Mouse (Mus musculus) cortical plate, adult 2 months (tissue): ENCODE results near the gene Nanos3. TPM values are rescaled to one million over a fixed set of nuclear protein-coding genes. Genes with fewer than 3 reads are reported as not detected.

Experiments used
- H3K27ac ChIP-seq: fragments of 200-500 bp; 2 replicates; pipeline ENCODE4 v1.5.1; 2012; ENCODE audit warnings: low read length, control low read depth, inconsistent platforms; ENCODE audit not compliant: insufficient read depth
- H3K4me1 ChIP-seq: fragments of 200-500 bp; 2 replicates; pipeline ENCODE4 v1.6.1; 2011; ENCODE audit warnings: low read length; ENCODE audit not compliant: control insufficient read depth, insufficient read depth
- H3K4me3 ChIP-seq: fragments of 200-500 bp; 2 replicates; pipeline ENCODE4 v1.5.1; 2011; ENCODE audit warnings: mild to moderate bottlenecking, low read length, control low read depth; ENCODE audit not compliant: insufficient read depth
- CTCF ChIP-seq: fragments of 200-500 bp; IDR thresholded peaks from 2 replicates; pipeline ENCODE4 v1.5.1; 2011; ENCODE audit warnings: mild to moderate bottlenecking, control low read depth, low read length; ENCODE audit not compliant: insufficient read depth; ENCODE audit errors: extremely low read depth
- POLR2A ChIP-seq: fragments of 200-500 bp; IDR thresholded peaks from 2 replicates; pipeline ENCODE4 v1.6.1; 2011; ENCODE audit warnings: mild to moderate bottlenecking, low read length, control low read depth; ENCODE audit not compliant: insufficient read depth; ENCODE audit errors: extremely low read depth
- polyA plus RNA-seq: library from polyadenylated mRNA; depleted of rRNA; stranded (reverse); fragments of >200 nt; gene quantifications from 2 replicates; pipeline ENCODE4 v1.2.3, GENCODE M21; 2012

Nanos3 gene
- polyA plus RNA-seq, 1 experiment = 1.8 TPM

DNA sequence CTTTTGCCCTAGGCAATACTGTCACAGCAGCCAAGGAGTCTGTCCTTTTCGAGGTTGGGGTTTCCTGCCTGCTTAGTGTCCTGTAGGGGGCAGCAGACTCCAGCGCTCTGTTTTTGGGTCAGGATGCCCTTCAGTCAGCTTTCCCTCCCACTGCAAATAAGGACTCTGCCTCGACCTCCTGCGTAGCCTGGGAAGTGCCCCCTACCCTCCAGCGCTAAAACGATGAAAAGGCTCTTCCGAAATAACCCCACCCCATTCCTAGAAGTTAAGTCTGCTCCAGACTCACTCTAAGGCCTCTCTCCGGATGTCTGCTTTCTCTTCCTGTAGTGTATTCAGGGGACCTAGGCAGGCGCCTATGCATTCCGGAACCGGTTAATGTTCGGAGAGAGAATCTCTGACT lies 1.5 kb upstream of the Nanos3 start:
- H3K27ac ChIP-seq = no peak overlapping the region
- peak; percentile 94 for TF ChIP-seq CTCF
- TF ChIP-seq POLR2A = no peak
- peak overlapping the region; percentile 8; the same call in 1 of the 2 replicates for H3K4me3 ChIP-seq
- no peaks in the 10 kb centered on the region; the same call in 1 of the 2 replicates for H3K4me1 ChIP-seq

DNA sequence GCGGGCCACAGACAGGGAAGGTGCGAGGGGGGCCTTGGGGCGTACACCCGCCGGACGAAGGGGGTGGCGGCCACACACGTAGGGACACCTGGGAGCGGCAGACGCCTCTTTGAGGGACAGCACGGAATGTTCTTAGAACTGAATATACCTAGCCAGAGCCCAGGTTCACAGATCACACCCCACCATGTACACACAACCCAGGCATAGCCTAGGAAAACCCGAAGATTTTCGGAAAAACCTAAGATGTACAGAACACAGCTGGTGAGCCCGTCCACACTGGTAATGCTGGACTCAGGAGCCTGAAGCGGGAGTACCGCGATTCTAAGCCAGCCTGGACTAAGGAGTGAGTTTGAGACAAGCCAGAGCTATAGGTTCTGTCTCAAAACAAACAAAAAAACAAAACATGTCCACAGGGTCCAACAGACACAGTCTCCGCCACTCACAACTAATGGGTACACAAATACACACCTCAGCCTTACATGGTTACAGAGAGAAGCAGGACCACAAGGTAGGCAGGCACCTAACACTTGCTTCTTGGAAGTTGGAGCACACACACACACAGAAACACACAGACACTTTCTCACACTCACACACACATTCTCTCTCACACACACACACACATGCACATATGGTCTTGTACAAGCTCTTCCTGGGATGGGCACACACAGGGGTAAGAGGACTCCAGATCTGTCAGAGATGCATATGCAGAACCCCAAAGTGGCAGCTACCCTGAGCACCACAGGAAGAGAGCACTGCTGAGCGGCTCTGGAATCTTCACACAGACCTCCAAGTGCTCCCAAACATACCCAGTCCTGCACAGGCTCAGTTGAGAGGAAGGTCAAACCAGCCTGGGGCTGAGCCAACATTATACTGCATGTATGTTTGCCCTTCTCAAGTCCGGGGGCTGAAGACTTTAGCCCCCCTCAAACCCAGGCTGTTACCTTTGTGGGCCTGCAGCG lies 653 bp downstream of the Nanos3 start:
- peaks cover 2% of the 10 kb centered on the region for H3K4me1 ChIP-seq
- no peak for TF ChIP-seq POLR2A

DNA sequence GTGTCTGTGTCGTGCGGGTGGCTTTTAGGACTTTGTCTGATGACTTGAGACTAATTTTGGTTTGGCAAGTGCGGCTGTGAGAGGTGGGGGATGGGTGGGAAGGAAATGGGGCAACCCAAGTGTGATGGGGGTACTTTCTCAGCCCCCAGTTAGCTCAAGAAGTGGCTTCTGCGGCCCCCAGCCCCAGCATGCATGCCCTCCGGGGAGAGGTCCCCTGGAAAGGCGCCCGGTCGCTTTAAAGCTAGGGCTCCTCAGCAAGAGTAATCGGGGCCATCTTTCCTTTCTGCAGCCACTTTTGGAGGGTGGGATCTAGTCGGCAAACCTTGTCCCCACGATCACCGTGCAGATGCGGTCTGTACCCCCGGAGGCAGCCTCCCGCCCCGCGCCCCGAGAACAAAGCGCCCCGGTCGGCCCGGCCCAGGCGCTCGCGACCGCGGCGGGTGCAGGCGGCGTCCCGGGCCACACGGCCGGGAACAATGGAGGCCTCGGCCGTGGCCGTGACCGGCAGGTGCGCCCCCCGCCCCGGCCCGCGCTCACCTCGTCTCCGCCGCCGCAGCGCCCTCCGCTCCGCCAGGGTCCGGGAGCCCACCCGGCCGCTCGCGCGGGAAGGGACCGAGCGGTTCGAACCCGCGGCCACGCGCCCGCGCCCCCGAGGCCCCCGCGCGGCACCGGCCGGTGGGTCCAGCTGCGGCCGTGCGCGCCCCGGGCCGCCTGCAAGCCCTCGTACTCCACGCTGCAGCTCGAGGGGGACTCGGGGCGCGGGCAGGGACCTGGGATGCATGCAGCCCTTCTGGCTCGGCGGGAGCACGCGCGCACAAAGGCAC lies 1.5 kb downstream of the Nanos3 start:
- TF ChIP-seq CTCF (no peak), POLR2A (no peak)
- Histone ChIP-seq H3K4me3 (peak overlapping the region; percentile 60), H3K4me1 (peaks cover 2% of the 10 kb centered on the region), H3K27ac (no peak overlapping the region)

More for the DNA sequence above, 653 bp downstream of the Nanos3 start:
- Histone ChIP-seq H3K4me3 (peak overlapping the region; percentile 60), H3K27ac (no peak overlapping the region)

DNA sequence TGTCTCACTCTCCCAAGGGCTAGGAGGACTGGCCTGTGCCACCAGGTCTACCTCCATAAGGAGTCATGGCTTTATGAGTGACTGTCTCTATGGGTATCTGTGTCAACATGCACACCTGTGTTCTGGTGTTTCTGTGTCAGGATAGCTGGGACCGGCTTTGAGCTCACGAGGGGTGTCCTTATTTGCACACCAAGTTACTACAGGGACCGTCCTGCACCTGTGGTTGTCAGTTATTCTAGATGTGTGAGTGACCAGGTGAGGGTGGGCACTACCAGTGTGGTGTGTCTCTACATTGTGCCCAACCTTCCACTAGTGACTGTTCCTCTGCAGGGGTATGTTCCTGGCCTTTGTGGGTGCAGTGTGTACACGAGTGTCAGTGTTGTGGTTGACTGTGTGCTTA lies 2.2 kb downstream of the Nanos3 start:
- H3K4me1 ChIP-seq = peaks cover 2% of the 10 kb centered on the region
- peak overlapping the region; percentile 60 for H3K4me3 ChIP-seq
- no peak for TF ChIP-seq POLR2A
- TF ChIP-seq CTCF = no peak
- no peak overlapping the region for H3K27ac ChIP-seq

DNA sequence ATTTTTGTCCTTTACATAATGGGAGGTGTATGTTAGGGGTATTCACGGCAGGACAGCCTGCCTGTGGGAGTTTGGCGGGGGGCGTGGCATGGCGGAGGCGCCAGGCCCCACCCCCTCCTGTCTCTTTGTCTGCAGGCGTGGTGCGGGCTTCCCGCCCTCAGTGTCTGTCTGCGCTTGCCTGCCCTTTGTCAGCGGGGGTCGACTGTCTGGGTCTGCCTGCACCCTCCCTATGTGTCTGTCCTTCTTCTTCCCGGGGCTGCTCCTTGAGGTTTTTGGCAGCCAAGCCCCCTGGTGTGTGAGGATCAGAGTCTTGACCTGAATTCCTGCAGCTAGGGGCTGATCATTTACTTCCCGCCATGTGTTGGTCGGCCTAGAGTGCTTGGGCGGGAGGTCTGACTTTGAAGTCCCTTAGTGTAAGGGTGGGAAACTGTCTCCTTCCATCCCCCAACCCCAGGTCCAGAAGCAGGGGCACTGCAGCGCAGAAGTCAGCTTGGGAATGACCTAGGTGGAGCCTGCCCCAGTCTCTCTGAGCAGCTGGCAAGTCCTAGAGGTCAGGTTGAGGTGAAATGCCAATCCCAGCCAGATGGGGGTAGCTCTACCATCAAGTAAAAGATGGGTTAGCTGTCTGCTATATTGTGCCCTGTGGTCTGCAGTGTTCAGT lies 4.4 kb downstream of the Nanos3 start:
- TF ChIP-seq CTCF (no peak), POLR2A (no peak)
- peaks cover 2% of the 10 kb centered on the region for H3K4me1 ChIP-seq
- no peak overlapping the region for H3K4me3 ChIP-seq
- no peak overlapping the region for H3K27ac ChIP-seq

DNA sequence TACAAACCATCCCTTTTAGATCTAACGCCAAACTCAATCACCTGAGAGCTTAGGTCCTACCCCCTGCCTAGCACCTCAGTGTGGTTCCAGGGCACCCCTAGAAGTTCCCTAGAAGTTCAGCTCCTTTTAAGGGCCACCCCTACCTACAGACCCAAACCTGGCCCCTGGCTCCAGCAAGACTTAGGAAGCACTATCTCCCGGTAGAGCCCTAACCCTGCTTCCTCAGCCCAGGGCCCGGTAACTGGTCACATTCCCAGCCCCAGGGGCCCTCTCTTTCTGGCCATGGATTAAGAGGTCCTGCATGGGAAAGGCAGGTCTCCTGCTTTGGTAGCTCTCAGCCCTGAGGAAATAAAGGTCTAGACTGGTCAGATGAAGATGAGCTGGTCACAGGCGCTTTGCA lies 5.1 kb downstream of the Nanos3 start:
- Histone ChIP-seq H3K27ac (no peak overlapping the region), H3K4me1 (peaks cover 2% of the 10 kb centered on the region)
- no peak for TF ChIP-seq CTCF

DNA sequence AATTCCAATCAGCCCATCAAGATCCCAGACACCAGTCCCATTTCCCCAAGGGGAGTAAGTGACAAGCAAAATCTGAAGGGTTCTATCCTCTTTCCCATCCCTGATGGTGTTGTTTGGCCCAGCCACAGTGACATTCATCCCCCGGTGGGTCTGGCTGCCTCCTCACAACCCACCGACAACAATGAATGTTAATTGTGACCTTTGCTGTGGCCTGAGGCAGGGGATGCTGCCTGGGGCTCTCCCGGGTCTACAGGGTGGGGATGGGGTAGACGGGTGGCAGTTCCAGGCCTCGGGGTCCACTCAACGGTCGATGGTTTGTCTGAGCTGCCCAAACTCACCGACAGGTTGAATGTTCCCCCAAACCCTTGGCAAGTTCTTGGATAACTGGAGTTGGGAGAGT lies 6.4 kb downstream of the Nanos3 start:
- Histone ChIP-seq H3K4me3 (no peak overlapping the region), H3K27ac (no peak overlapping the region), H3K4me1 (peaks cover 2% of the 10 kb centered on the region)
- TF ChIP-seq CTCF (no peak), POLR2A (no peak)

More for the DNA sequence above, 5.1 kb downstream of the Nanos3 start:
- H3K4me3 ChIP-seq = no peak overlapping the region

DNA sequence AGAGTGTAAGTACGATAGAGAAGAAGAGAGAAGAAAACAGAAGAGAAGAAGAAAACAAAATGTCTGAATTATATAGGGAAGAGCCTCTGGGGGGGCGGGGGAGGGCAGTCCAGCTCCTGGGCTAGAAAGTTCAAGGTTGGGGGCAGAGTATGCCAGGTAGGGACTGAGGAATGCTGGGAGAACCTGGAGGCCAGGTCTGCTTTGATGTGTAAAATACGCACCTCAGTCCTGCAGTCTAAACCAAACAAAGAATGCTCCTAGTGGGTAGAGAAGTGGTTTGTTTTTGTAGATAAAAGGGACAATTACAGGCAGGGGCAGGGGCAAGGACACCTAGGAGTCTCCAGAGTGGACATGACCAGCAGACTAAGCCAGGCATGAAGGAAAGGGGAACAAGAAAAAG lies 7.6 kb downstream of the Nanos3 start:
- Histone ChIP-seq H3K4me3 (no peak overlapping the region), H3K4me1 (peaks cover 2% of the 10 kb centered on the region), H3K27ac (no peak overlapping the region)
- TF ChIP-seq POLR2A = no peak
- no peak for TF ChIP-seq CTCF

DNA sequence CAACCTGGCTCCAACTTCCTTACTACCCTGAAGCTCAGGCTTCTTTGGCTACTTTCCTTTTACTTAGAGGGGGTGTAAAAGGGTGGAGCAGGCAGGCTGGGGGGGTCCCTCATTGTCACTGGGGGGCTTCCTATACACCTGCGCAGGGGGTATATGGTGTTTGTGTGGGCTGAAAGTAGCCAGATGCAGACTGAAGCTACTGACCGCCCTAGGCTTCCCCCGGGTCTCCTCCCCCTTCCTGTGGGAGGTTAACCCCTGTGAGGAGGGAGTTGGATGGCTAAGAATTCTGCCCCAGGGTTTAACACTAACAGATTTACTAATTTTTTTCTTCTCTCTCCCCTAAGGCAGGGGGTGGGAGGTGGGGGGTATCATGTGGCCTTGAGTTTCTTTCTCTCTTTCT lies 8.5 kb downstream of the Nanos3 start:
- TF ChIP-seq CTCF (no peak), POLR2A (no peak)
- Histone ChIP-seq H3K4me1 (peaks cover 2% of the 10 kb centered on the region), H3K27ac (no peak overlapping the region), H3K4me3 (no peak overlapping the region)
